Mouse (Mus musculus) MEL (cell line): ENCODE results near the gene Olfr373. TPM values are rescaled to one million over a fixed set of nuclear protein-coding genes. Genes with fewer than 3 reads are reported as not detected.
A peak's percentile ranks its signal among the peaks of the same experiment; 100 is the strongest.

ENCODE experiments used
- CHD2 ChIP-seq: IDR thresholded peaks from 2 replicates; pipeline ENCODE4 v1.6.1; 2011; ENCODE audit warnings: low read length, improper control_type of control experiment
- CTCF ChIP-seq, 3 experiments: IDR thresholded peaks in 2 of 3; conservative IDR thresholded peaks in 1 of 3; 2 replicates each; pipeline ENCODE4 v1.5.1; 2011 to 2012; ENCODE audit warnings: low read length in 3 of 3, low read depth in 2 of 3, mild to moderate bottlenecking in 2 of 3, improper control_type of control experiment in 1 of 3, inconsistent platforms in 1 of 3, mixed read lengths in 1 of 3, moderate library complexity in 1 of 3; ENCODE audit not compliant: control insufficient read depth in 1 of 3, insufficient read depth in 1 of 3, poor library complexity in 1 of 3, severe bottlenecking in 1 of 3
- GATA1 ChIP-seq: IDR thresholded peaks from 2 replicates; pipeline ENCODE4 v1.6.1; 2011; ENCODE audit warnings: low read depth, low read length, improper control_type of control experiment
- TBP ChIP-seq: IDR thresholded peaks from 2 replicates; pipeline ENCODE4 v1.8.0; 2011; ENCODE audit warnings: low read depth, low read length, improper control_type of control experiment
- polyA plus RNA-seq, 2 experiments: library from polyadenylated mRNA; stranded (reverse) in 1 of 2; unstranded in 1 of 2; fragments of >175 nt in 1 of 2; fragments of >200 nt in 1 of 2; gene quantifications; 2 replicates each; pipeline versions ENCODE4 v1.2.1 to v1.2.4; 2012; ENCODE audit warnings: low replicate concordance in 2 of 2, low read depth in 1 of 2; ENCODE audit not compliant: insufficient read length in 2 of 2, insufficient read depth in 1 of 2, missing spikeins in 1 of 2
- total RNA-seq: library from RNA; depleted of rRNA; stranded (reverse); fragments of 300-350 nt; gene quantifications from 2 replicates; pipeline ENCODE4 v1.2.3, GENCODE M21; 2012; rRNA removed

Gene Olfr373
- total and polyA plus RNA-seq, 3 experiments = 0.04 to 1.0 TPM; not detected in 1

DNA sequence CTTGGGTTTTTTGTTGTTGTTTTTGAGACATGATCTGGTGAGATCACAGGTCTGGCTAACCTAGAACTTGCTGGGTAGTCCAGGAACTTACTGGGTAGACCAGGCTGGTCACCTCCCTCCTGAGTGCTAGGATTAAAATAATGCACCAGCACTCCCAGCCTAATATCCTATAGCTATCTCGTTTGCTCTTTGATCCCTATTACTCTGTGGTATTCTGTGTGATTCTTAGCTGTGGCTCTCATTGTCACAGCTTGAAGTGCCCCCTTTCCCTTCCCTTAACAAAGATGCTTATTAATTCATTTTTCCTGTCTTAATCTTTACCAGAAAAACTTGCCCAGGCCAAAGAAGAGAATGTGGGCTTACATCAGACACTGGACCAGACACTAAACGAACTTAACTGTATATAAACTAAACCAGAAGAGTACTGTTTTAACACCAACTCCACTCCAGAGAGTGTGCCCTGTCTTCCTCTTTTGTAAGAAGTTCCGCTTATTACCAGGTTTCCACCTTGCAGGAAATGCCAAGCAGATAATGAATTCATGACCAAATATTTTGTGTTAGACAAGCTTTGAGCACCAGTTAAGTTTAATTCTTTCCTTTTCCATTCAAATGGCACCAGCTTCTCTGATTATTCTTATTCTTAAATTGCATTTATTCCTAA, 68.6 kb downstream of the Olfr373 start (continued):
- TF ChIP-seq CHD2 = no peak
- no peak for TF ChIP-seq TBP
- TF ChIP-seq GATA1 = peak; percentile 79
- no peak for TF ChIP-seq CTCF (IDR thresholded peaks at IDR 0.05 in 2 of 3, conservative IDR thresholded peaks at IDR 0.05 in 1 of 3; ENCODE audit: control insufficient read depth in 1 of 3, insufficient read depth in 1 of 3, low read depth in 2 of 3, low read length in 3 of 3, poor library complexity in 1 of 3, severe bottlenecking in 1 of 3)

Other genes with a start within 250 kb of the Olfr373 start
- gene Zfp709, start 201.2 kb upstream of the Olfr373 start, total RNA-seq = 5.0 and 7.2 TPM in 2 replicates
- gene Zfp709, start 201.2 kb upstream of the Olfr373 start, polyA plus RNA-seq = 1 to 10 TPM in 1 of 2 experiments, not detected in 1; 3.0 TPM
- gene Zfp882, start 174.6 kb upstream of the Olfr373 start, total RNA-seq = 12.4 and 13.4 TPM in 2 replicates
- 10 to 100 TPM in 1 of 2 experiments, not detected in 1; 16.1 TPM for gene Zfp882, start 174.6 kb upstream of the Olfr373 start, polyA plus RNA-seq
- 12.6 and 14.6 TPM in 2 replicates for gene Zfp617, start 174.5 kb upstream of the Olfr373 start, total RNA-seq
- 10 to 100 TPM in 1 of 2 experiments, not detected in 1; 11.0 TPM for gene Zfp617, start 174.5 kb upstream of the Olfr373 start, polyA plus RNA-seq
- gene Zfp961, start 132.1 kb upstream of the Olfr373 start, total RNA-seq = 28.2 and 30.6 TPM in 2 replicates
- gene Zfp961, start 132.1 kb upstream of the Olfr373 start, polyA plus RNA-seq = 10 to 100 TPM in 1 of 2 experiments, not detected in 1; 26.1 TPM
- gene Cyp4f18, start 73.6 kb upstream of the Olfr373 start, total RNA-seq = 0.08 TPM in 1 of 2 replicates, not detected in the other
- not detected for gene Cyp4f18, start 73.6 kb upstream of the Olfr373 start, polyA plus RNA-seq
- gene Olfr372, start 42.0 kb upstream of the Olfr373 start, total RNA-seq = 0.04 TPM in 1 of 2 replicates, not detected in the other
- under 1 TPM in 1 of 2 experiments, not detected in 1; 0.01 TPM for gene Olfr372, start 42.0 kb upstream of the Olfr373 start, polyA plus RNA-seq
- 0.08 TPM in 1 of 2 replicates, not detected in the other for gene Olfr374, start 23.9 kb downstream of the Olfr373 start, total RNA-seq
- under 1 TPM in 1 of 2 experiments, not detected in 1; 0.06 TPM for gene Olfr374, start 23.9 kb downstream of the Olfr373 start, polyA plus RNA-seq
- gene Tpm4, start 51.8 kb downstream of the Olfr373 start, total RNA-seq = 0.12 TPM in 1 of 2 replicates, not detected in the other
- under 1 TPM in 1 of 2 experiments, not detected in 1; 0.36 TPM for gene Tpm4, start 51.8 kb downstream of the Olfr373 start, polyA plus RNA-seq
- 95.2 and 97.4 TPM in 2 replicates for gene Rab8a, start 78.0 kb downstream of the Olfr373 start, total RNA-seq
- 100 to 1,000 TPM in 1 of 2 experiments, not detected in 1; 139 TPM for gene Rab8a, start 78.0 kb downstream of the Olfr373 start, polyA plus RNA-seq
- gene Hsh2d, start 106.5 kb downstream of the Olfr373 start, total RNA-seq = 0.04 TPM in 1 of 2 replicates, not detected in the other
- under 1 TPM in 1 of 2 experiments, not detected in 1; 0.13 TPM for gene Hsh2d, start 106.5 kb downstream of the Olfr373 start, polyA plus RNA-seq
- not detected in 2 replicates for gene Cib3, start 129.7 kb downstream of the Olfr373 start, total RNA-seq
- not detected for gene Cib3, start 129.7 kb downstream of the Olfr373 start, polyA plus RNA-seq
- gene Gm11034, start 130.5 kb downstream of the Olfr373 start, total RNA-seq = not detected in 2 replicates
- gene Gm11034, start 130.5 kb downstream of the Olfr373 start, polyA plus RNA-seq = not detected
- 42.2 and 45.5 TPM in 2 replicates for gene Fam32a, start 136.6 kb downstream of the Olfr373 start, total RNA-seq
- gene Fam32a, start 136.6 kb downstream of the Olfr373 start, polyA plus RNA-seq = 10 to 100 TPM in 1 of 2 experiments, not detected in 1; 45.9 TPM
- gene Ap1m1, start 156.8 kb downstream of the Olfr373 start, total RNA-seq = 45.7 and 47.4 TPM in 2 replicates
- 100 to 1,000 TPM in 1 of 2 experiments, not detected in 1; 117 TPM for gene Ap1m1, start 156.8 kb downstream of the Olfr373 start, polyA plus RNA-seq
- gene Gm10282, start 222.1 kb downstream of the Olfr373 start, total RNA-seq = 11.4 and 11.7 TPM in 2 replicates
- 100 to 1,000 TPM in 1 of 2 experiments, not detected in 1; 133 TPM for gene Gm10282, start 222.1 kb downstream of the Olfr373 start, polyA plus RNA-seq
- gene Klf2, start 235.9 kb downstream of the Olfr373 start, total RNA-seq = not detected in 2 replicates
- not detected for gene Klf2, start 235.9 kb downstream of the Olfr373 start, polyA plus RNA-seq